Mouse (Mus musculus): ENCODE data around the gene Lmod2. TPM values are rescaled to one million over a fixed set of nuclear protein-coding genes. Genes with fewer than 3 reads are reported as not detected.

Lmod2 gene
- polyA plus RNA-seq, 1 experiment from 2014 or later: 0.23 TPM

DNA sequence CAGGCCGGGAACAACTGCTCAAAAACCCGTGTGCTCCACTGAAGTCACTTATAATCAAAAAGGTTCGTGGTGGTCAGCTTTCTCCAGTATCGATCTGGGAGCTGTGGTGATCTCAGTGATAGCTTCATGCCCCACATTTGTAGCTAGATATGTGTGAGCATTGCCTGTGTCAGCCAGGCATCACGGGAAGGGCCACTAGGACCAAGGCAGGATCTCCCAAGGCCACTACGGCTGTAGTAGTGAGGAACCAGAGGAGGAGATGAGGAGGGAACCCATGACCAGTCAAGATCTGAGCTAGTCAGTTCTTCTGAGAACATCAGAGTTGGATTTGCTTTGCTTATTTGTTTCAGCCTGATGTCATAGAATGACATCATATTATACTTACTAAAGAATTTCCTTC is 1.6 kb downstream of the Lmod2 start:
- 92% methylated on average over 6 of the region's 6 CpGs for WGBS
- ATAC-seq (ENCODE audit: insufficient read depth, low FRiP score, low TSS enrichment) (no peak), DNase-seq (ENCODE audit: low spot score) (no peak)
- no peak overlapping the region for H3K4me2 ChIP-seq (ENCODE audit: low read depth)
- H3K9me3 ChIP-seq (ENCODE audit: control insufficient read depth, low read length): no peaks in the 10 kb centered on the region
- H3K27ac ChIP-seq (ENCODE audit: low read depth, low read length): no peak overlapping the region
- no peaks in the 10 kb centered on the region for H3K27me3 ChIP-seq (ENCODE audit: control insufficient read depth, insufficient read depth, low read length)
- no peaks in the 10 kb centered on the region for H3K4me1 ChIP-seq (ENCODE audit: control insufficient read depth, insufficient read depth, low read length)
- no peak overlapping the region for H3K4me3 ChIP-seq (ENCODE audit: low read depth, low read length)
- no peak overlapping the region for H3K9ac ChIP-seq (ENCODE audit: low read length)
- H3K36me3 ChIP-seq (ENCODE audit: control insufficient read depth, insufficient read depth, low read length): no peaks in the 10 kb centered on the region

DNA sequence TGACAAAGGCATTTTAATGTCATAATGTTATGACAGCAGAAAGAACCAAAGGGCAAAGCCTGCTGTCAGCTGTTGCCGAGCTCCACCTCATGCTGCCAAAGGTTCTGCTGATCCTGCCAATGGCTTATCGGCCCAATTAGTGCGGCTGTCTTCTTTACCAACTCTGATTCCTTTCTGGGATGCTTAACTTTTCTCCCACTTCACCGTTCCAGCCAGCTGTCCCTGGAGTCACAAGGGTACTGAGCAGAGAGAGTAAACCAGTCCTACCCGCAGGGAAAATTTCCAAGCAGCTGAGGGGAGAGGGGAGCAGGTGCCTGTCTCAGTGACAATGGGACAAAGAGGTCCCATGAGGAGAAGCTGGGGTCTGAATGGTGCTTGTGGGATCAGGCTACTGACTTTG is 2.1 kb downstream of the Lmod2 start:
- Histone ChIP-seq H3K27me3 (ENCODE audit: control insufficient read depth, insufficient read depth, low read length) (no peaks in the 10 kb centered on the region), H3K27ac (ENCODE audit: low read depth, low read length) (no peak overlapping the region), H3K4me2 (ENCODE audit: low read depth) (no peak overlapping the region), H3K4me3 (ENCODE audit: low read depth, low read length) (no peak overlapping the region), H3K4me1 (ENCODE audit: control insufficient read depth, insufficient read depth, low read length) (no peaks in the 10 kb centered on the region), H3K9ac (ENCODE audit: low read length) (no peak overlapping the region), H3K36me3 (ENCODE audit: control insufficient read depth, insufficient read depth, low read length) (no peaks in the 10 kb centered on the region), H3K9me3 (ENCODE audit: control insufficient read depth, low read length) (no peaks in the 10 kb centered on the region)
- ATAC-seq (ENCODE audit: insufficient read depth, low FRiP score, low TSS enrichment) (no peak), DNase-seq (ENCODE audit: low spot score) (no peak)
- 85% methylated on average over 5 of the region's 5 CpGs for WGBS

DNA sequence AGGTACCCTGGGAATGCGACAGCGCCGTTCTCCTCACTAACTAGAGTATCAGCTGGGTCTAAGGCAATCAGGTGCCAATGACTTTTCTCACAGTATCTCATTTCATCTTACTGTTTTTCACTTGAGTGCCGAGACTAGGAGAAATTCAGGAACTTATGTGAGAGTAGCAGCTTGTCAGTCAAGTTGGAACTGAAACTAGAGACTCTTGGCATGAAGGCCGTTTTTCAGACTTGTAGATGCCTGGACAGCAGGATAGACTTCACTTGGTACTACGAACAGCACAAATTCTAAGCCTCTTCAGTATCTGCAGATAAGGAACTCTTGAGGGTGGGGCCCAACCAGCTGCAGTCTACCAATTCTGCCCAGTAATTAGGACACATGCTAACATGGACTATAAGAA is 2.6 kb downstream of the Lmod2 start:
- Histone ChIP-seq H3K9ac (ENCODE audit: low read length) (no peak overlapping the region), H3K36me3 (ENCODE audit: control insufficient read depth, insufficient read depth, low read length) (no peaks in the 10 kb centered on the region), H3K27ac (ENCODE audit: low read depth, low read length) (no peak overlapping the region), H3K27me3 (ENCODE audit: control insufficient read depth, insufficient read depth, low read length) (no peaks in the 10 kb centered on the region), H3K4me1 (ENCODE audit: control insufficient read depth, insufficient read depth, low read length) (no peaks in the 10 kb centered on the region), H3K9me3 (ENCODE audit: control insufficient read depth, low read length) (no peaks in the 10 kb centered on the region), H3K4me3 (ENCODE audit: low read depth, low read length) (no peak overlapping the region), H3K4me2 (ENCODE audit: low read depth) (no peak overlapping the region)
- DNase-seq (ENCODE audit: low spot score) (no peak), ATAC-seq (ENCODE audit: insufficient read depth, low FRiP score, low TSS enrichment) (no peak)
- 88% methylated on average over 6 of the region's 6 CpGs for WGBS

DNA sequence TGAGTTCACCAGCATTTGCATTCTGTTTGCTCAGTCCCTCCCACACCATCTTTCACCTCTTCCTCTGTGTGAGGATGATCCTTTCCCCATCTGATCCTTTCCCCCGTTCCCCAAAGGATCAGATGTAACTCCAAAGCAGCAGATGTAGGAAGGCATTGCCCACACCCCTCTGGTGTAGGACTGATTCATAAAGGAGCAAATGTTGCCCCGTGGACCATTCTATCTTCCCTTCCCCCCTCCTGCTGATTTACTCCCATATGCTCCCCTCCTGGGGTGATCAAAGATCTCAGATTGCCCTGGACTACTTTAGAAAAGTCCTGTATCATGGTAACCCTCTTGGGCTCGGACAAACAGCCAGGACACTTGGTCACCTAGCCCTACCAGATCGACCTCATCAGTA is 3.2 kb downstream of the Lmod2 start:
- H3K9ac ChIP-seq (ENCODE audit: low read length): no peak overlapping the region
- no peak overlapping the region for H3K4me2 ChIP-seq (ENCODE audit: low read depth)
- H3K9me3 ChIP-seq (ENCODE audit: control insufficient read depth, low read length): no peaks in the 10 kb centered on the region
- no peak for ATAC-seq (ENCODE audit: insufficient read depth, low FRiP score, low TSS enrichment)
- no peak overlapping the region for H3K4me3 ChIP-seq (ENCODE audit: low read depth, low read length)
- H3K27ac ChIP-seq (ENCODE audit: low read depth, low read length): no peak overlapping the region
- no peaks in the 10 kb centered on the region for H3K27me3 ChIP-seq (ENCODE audit: control insufficient read depth, insufficient read depth, low read length)
- H3K4me1 ChIP-seq (ENCODE audit: control insufficient read depth, insufficient read depth, low read length): no peaks in the 10 kb centered on the region
- 67% methylated on average over 4 of the region's 4 CpGs for WGBS
- DNase-seq (ENCODE audit: low spot score): no peak
- no peaks in the 10 kb centered on the region for H3K36me3 ChIP-seq (ENCODE audit: control insufficient read depth, insufficient read depth, low read length)

DNA sequence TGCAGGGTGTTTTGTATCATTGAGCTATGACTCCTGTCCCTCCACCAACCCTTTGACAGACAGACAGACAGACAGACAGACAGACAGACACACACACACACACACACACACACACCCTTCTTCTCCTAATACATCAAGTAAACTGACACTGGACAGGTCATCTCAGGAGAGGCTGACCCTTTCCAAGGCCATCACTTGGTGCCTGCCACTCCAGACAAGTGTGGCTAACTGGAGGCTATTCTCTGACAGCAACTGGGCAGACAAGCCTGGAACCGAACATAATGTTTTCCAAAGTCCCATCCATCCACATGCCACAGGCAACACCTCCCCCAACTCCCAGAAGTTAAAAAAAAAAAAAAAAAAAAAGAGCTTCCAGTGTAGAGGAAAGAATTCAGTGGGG is 4.1 kb downstream of the Lmod2 start:
- 55% methylated on average over 1 of the region's 1 CpGs for WGBS
- Histone ChIP-seq H3K27me3 (ENCODE audit: control insufficient read depth, insufficient read depth, low read length) (no peaks in the 10 kb centered on the region), H3K27ac (ENCODE audit: low read depth, low read length) (no peak overlapping the region)

DNA sequence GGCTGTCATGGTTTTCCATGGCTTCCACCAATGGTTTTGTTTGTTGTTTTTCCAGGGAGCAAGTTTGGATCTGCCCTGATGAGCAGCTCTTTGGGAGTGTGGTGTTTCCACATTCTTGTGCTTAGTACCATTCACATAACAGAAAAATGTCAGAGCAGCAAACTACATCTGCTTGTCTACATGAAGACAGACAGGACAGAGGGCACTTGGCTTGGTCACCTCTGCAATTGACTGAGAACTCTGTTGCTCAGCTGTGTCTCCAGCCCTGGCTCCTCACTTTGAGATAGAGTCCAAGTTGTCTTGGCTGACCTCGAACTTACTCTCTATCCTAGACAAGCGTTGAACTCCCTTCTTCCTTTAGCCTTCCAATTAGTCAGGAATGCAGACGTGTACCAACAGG is 4.8 kb downstream of the Lmod2 start:
- Histone ChIP-seq H3K27me3 (ENCODE audit: control insufficient read depth, insufficient read depth, low read length) (no peaks in the 10 kb centered on the region), H3K4me3 (ENCODE audit: low read depth, low read length) (no peak overlapping the region), H3K4me1 (ENCODE audit: control insufficient read depth, insufficient read depth, low read length) (no peaks in the 10 kb centered on the region), H3K27ac (ENCODE audit: low read depth, low read length) (no peak overlapping the region), H3K36me3 (ENCODE audit: control insufficient read depth, insufficient read depth, low read length) (no peaks in the 10 kb centered on the region), H3K9me3 (ENCODE audit: control insufficient read depth, low read length) (no peaks in the 10 kb centered on the region), H3K4me2 (ENCODE audit: low read depth) (no peak overlapping the region), H3K9ac (ENCODE audit: low read length) (no peak overlapping the region)
- 88% methylated on average over 3 of the region's 3 CpGs for WGBS
- DNase-seq (ENCODE audit: low spot score) (no peak), ATAC-seq (ENCODE audit: insufficient read depth, low FRiP score, low TSS enrichment) (no peak)

More for the DNA sequence above, 4.1 kb downstream of the Lmod2 start:
- Histone ChIP-seq H3K4me1 (ENCODE audit: control insufficient read depth, insufficient read depth, low read length) (no peaks in the 10 kb centered on the region), H3K9ac (ENCODE audit: low read length) (no peak overlapping the region), H3K4me2 (ENCODE audit: low read depth) (no peak overlapping the region), H3K9me3 (ENCODE audit: control insufficient read depth, low read length) (no peaks in the 10 kb centered on the region), H3K36me3 (ENCODE audit: control insufficient read depth, insufficient read depth, low read length) (no peaks in the 10 kb centered on the region), H3K4me3 (ENCODE audit: low read depth, low read length) (no peak overlapping the region)
- DNase-seq (ENCODE audit: low spot score) (no peak), ATAC-seq (ENCODE audit: insufficient read depth, low FRiP score, low TSS enrichment) (no peak)

DNA sequence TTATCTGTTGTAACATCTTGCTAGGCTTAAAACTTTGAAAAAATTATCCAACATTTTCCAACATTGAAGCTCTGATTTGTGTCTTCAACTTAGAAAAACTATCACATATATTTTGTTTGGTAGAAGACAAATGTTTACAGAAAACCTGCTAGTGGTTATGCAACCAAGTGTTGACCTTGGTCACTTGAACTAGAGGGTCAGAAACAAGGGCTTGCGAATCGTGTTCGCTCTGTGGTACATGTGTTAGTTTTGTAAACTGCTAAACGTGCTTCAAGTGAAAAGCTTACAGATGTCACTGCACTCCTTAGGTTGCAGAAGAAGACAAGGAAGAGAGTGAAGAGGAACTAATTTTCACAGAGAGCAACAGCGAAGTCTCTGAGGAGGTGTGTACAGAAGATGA is 5.4 kb downstream of the Lmod2 start:
- no peaks in the 10 kb centered on the region for H3K36me3 ChIP-seq (ENCODE audit: control insufficient read depth, insufficient read depth, low read length)
- no peak overlapping the region for H3K4me3 ChIP-seq (ENCODE audit: low read depth, low read length)
- no peak overlapping the region for H3K9ac ChIP-seq (ENCODE audit: low read length)
- DNase-seq (ENCODE audit: low spot score) (no peak), ATAC-seq (ENCODE audit: insufficient read depth, low FRiP score, low TSS enrichment) (no peak)
- no peaks in the 10 kb centered on the region for H3K4me1 ChIP-seq (ENCODE audit: control insufficient read depth, insufficient read depth, low read length)
- no peaks in the 10 kb centered on the region for H3K9me3 ChIP-seq (ENCODE audit: control insufficient read depth, low read length)
- H3K27me3 ChIP-seq (ENCODE audit: control insufficient read depth, insufficient read depth, low read length): no peaks in the 10 kb centered on the region
- WGBS: 88% methylated on average over 5 of the region's 5 CpGs
- H3K4me2 ChIP-seq (ENCODE audit: low read depth): no peak overlapping the region
- no peak overlapping the region for H3K27ac ChIP-seq (ENCODE audit: low read depth, low read length)

DNA sequence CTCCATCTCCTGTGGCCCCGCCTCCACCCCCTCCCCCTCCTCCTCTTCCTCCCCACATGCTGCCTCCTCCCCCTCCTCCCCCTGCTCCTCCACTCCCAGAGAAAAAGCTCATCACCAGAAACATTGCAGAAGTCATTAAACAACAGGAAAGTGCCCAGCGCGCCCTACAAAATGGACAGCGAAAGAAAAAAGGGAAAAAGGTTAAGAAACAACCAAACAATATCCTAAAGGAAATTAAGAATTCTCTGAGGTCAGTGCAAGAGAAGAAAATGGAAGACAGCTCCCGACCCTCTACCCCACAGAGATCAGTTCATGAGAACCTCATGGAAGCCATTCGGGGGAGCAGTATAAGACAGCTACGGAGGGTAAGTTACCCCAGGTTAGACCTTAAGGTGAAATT is 6.7 kb downstream of the Lmod2 start:
- Histone ChIP-seq H3K9ac (ENCODE audit: low read length) (no peak overlapping the region), H3K4me2 (ENCODE audit: low read depth) (no peak overlapping the region), H3K4me3 (ENCODE audit: low read depth, low read length) (no peak overlapping the region), H3K36me3 (ENCODE audit: control insufficient read depth, insufficient read depth, low read length) (no peaks in the 10 kb centered on the region), H3K4me1 (ENCODE audit: control insufficient read depth, insufficient read depth, low read length) (no peaks in the 10 kb centered on the region), H3K9me3 (ENCODE audit: control insufficient read depth, low read length) (no peaks in the 10 kb centered on the region), H3K27ac (ENCODE audit: low read depth, low read length) (no peak overlapping the region), H3K27me3 (ENCODE audit: control insufficient read depth, insufficient read depth, low read length) (no peaks in the 10 kb centered on the region)
- 91% methylated on average over 7 of the region's 7 CpGs for WGBS
- DNase-seq (ENCODE audit: low spot score) (no peak), ATAC-seq (ENCODE audit: insufficient read depth, low FRiP score, low TSS enrichment) (no peak)

DNA sequence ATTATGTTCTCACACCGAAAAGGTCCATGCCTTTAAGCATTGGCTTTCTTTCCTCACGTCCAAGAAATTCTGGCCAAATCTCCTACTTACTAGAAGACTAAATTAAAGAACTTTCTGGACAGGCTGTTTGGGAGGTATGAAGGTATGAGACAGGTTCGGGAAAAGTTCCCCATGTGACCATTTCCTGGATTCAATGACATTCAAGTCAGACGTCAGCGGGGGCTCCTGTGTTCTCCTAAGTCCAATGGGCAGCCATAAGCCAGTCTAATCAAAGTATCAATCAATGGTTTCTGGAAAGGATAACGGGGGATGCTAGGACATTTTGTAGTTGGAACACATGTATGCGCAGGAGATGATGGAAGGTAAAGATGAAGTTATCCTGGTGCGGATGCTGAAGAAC is 8.1 kb downstream of the Lmod2 start:
- no peak for ATAC-seq (ENCODE audit: insufficient read depth, low FRiP score, low TSS enrichment)
- no peaks in the 10 kb centered on the region for H3K4me1 ChIP-seq (ENCODE audit: control insufficient read depth, insufficient read depth, low read length)
- no peak for DNase-seq (ENCODE audit: low spot score)
- H3K27me3 ChIP-seq (ENCODE audit: control insufficient read depth, insufficient read depth, low read length): no peaks in the 10 kb centered on the region
- H3K9me3 ChIP-seq (ENCODE audit: control insufficient read depth, low read length): no peaks in the 10 kb centered on the region
- H3K4me3 ChIP-seq (ENCODE audit: low read depth, low read length): no peak overlapping the region
- 89% methylated on average over 8 of the region's 8 CpGs for WGBS
- no peaks in the 10 kb centered on the region for H3K36me3 ChIP-seq (ENCODE audit: control insufficient read depth, insufficient read depth, low read length)
- no peak overlapping the region for H3K4me2 ChIP-seq (ENCODE audit: low read depth)
- H3K9ac ChIP-seq (ENCODE audit: low read length): no peak overlapping the region
- H3K27ac ChIP-seq (ENCODE audit: low read depth, low read length): no peak overlapping the region

Data from neural tube, embryonic 11.5 days (tissue).